Mouse (Mus musculus) olfactory bulb, adult 2 months (tissue): ENCODE results near the gene Prr18.

Source experiments
- CTCF ChIP-seq: fragments of 200-500 bp; IDR thresholded peaks from 2 replicates; pipeline ENCODE4 v1.5.1; 2012; ENCODE audit warnings: low read depth, mild to moderate bottlenecking, low read length, moderate library complexity; ENCODE audit not compliant: insufficient read depth
- POLR2A ChIP-seq: fragments of 200-500 bp; IDR thresholded peaks from 2 replicates; pipeline ENCODE4 v1.6.1; 2012; ENCODE audit warnings: mild to moderate bottlenecking, low read depth, low read length, moderate library complexity; ENCODE audit not compliant: insufficient read depth

- TF ChIP-seq CTCF (no peak), POLR2A (no peak)
Measured at GRCm38 (mm10) chr17:8330602-8331001, 6.7 kb upstream of the Prr18 start.
